Mouse (Mus musculus) hindbrain, embryonic 12.5 days (tissue): ENCODE data around the gene Pcyox1. TPM values are rescaled to one million over a fixed set of nuclear protein-coding genes. Genes with fewer than 3 reads are reported as not detected.

ENCODE experiments used
- ATAC-seq: fragments of 200-750 bp; cut with Nextera tagmentation; 2 replicates; pipeline ENCODE4 v1.8.0; 2017; ENCODE audit warnings: moderate TSS enrichment; ENCODE audit not compliant: low FRiP score
- H3K27ac ChIP-seq: fragments of 300-500 bp; sonication (generic); 2 replicates; pipeline ENCODE4 v1.5.1; 2016; ENCODE audit warnings: mild to moderate bottlenecking
- H3K27me3 ChIP-seq: fragments of 300-500 bp; sonication (generic); 2 replicates; pipeline ENCODE4 v1.6.1; 2016; ENCODE audit warnings: mild to moderate bottlenecking
- H3K36me3 ChIP-seq: fragments of 300-500 bp; sonication (generic); 2 replicates; pipeline ENCODE4 v1.6.1; 2016; ENCODE audit warnings: mild to moderate bottlenecking
- H3K4me1 ChIP-seq: fragments of 300-500 bp; sonication (generic); 2 replicates; pipeline ENCODE4 v1.6.1; 2016
- H3K4me2 ChIP-seq: fragments of 300-500 bp; sonication (generic); replicated peaks from 2 replicates; pipeline ENCODE4 v1.6.1; 2016; ENCODE audit warnings: mild to moderate bottlenecking
- H3K4me3 ChIP-seq: fragments of 300-500 bp; sonication (generic); 2 replicates; pipeline ENCODE4 v1.5.1; 2016; ENCODE audit warnings: mild to moderate bottlenecking
- H3K9ac ChIP-seq: fragments of 300-500 bp; sonication (generic); 2 replicates; pipeline ENCODE4 v1.6.1; 2016; ENCODE audit warnings: mild to moderate bottlenecking, moderate library complexity
- H3K9me3 ChIP-seq: fragments of 300-500 bp; sonication (generic); replicated peaks from 2 replicates; pipeline ENCODE4 v1.6.1; 2016; ENCODE audit warnings: mild to moderate bottlenecking
- WGBS: fragments of 180-500 bp; shearing (Covaris S2); methylation state at CpG from one replicate; pipeline ENCODE4 v1.1.7; 2016; 5-methylcytosine and 5-hydroxymethylcytosine counted together
- polyA plus RNA-seq: library from polyadenylated mRNA; unstranded; fragments of >200 nt; fragmentation: Nextera tagmentation; extraction: Ambion mirVana; gene quantifications from 2 replicates; pipeline ENCODE4 v1.2.1, GENCODE M21; 2016

The Pcyox1 gene
- polyA plus RNA-seq, 1 experiment from 2014 or later, result 125 TPM

DNA sequence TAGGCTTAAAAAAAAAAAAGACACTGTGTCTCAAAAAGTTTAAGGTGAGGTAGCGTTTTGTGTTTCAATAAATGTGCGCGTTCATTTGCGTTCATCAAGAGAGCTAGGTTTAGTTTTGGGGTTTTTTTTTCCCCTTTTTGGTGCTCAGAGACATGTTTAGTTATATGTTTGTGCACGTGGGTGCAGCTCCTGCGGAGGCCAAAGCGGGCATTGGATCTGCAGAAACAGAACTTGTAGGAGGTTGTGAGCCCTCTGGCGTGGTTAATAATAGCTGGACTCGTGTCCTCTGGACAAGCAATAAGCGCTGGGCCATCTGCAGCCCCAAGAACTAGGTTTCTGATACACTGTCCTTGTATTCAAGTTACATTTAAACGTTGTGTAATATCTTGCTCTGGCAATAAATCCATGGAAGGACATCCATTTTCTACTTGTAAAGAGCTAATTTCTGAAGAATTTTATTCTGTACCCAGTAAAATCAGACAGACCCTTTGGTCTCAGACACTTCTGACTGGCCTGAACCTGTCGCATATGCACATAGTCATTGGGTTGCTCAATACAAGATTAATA, 24.9 kb downstream of the Pcyox1 start:
- Histone ChIP-seq H3K27me3 (no peaks in the 10 kb centered on the region), H3K9ac (peak overlapping the region; percentile 76), H3K4me1 (peaks cover 16% of the 10 kb centered on the region), H3K9me3 (no peaks in the 10 kb centered on the region), H3K36me3 (peaks cover 26% of the 10 kb centered on the region), H3K4me3 (peak overlapping the region; percentile 71), H3K27ac (0 out of 2 replicates have a peak overlapping the region, but pooled peaks have one; percentile 82), H3K4me2 (peak overlapping the region; percentile 91)
- 5% methylated on average over 12 of the region's 12 CpGs for WGBS
- ATAC-seq, result no peak

GRCm38 (mm10) chr6:86371340-86371911, 25.5 kb downstream of the Pcyox1 start:
- WGBS, result under 1% methylated on average over 50 of the region's 50 CpGs
- peak overlapping the region; percentile 91 for H3K4me2 ChIP-seq
- no peaks in the 10 kb centered on the region for H3K27me3 ChIP-seq
- peak overlapping the region; percentile 85 for H3K27ac ChIP-seq
- H3K9ac ChIP-seq, result peak overlapping the region; percentile 76
- H3K4me1 ChIP-seq, result peaks cover 19% of the 10 kb centered on the region
- ATAC-seq, result peak; percentile 97
- no peaks in the 10 kb centered on the region for H3K9me3 ChIP-seq
- peaks cover 20% of the 10 kb centered on the region for H3K36me3 ChIP-seq
- H3K4me3 ChIP-seq, result peak overlapping the region; percentile 71

- WGBS, result 15% methylated on average over 15 of the region's 15 CpGs
Observed at GRCm38 (mm10) chr6:86370764-86371339, 26.1 kb downstream of the Pcyox1 start, which contains the start of gene Snrpg. Gene Snrpg, plus strand, starts transcription at chr6:86371304.

GRCm38 (mm10) chr6:86370093-86370713, 26.8 kb downstream of the Pcyox1 start:
- 62% methylated on average over 3 of the region's 3 CpGs for WGBS

More at GRCm38 (mm10) chr6:86370764-86371339, 26.1 kb downstream of the Pcyox1 start, which contains the start of gene Snrpg:
- no peaks in the 10 kb centered on the region for H3K9me3 ChIP-seq
- H3K36me3 ChIP-seq, result peaks cover 14% of the 10 kb centered on the region; the same call in 1 of the 2 replicates
- peak within 1 kb of the TSS; percentile 91 for H3K4me2 ChIP-seq
- no peaks in the 10 kb centered on the region for H3K27me3 ChIP-seq
- peak; percentile 7; the same call in 1 of the 2 replicates for ATAC-seq
- peak within 1 kb of the TSS; percentile 85 for H3K27ac ChIP-seq
- peaks cover 24% of the 10 kb centered on the region for H3K4me1 ChIP-seq
- H3K9ac ChIP-seq, result peak within 1 kb of the TSS; percentile 76
- H3K4me3 ChIP-seq, result peak within 1 kb of the TSS; percentile 71

DNA sequence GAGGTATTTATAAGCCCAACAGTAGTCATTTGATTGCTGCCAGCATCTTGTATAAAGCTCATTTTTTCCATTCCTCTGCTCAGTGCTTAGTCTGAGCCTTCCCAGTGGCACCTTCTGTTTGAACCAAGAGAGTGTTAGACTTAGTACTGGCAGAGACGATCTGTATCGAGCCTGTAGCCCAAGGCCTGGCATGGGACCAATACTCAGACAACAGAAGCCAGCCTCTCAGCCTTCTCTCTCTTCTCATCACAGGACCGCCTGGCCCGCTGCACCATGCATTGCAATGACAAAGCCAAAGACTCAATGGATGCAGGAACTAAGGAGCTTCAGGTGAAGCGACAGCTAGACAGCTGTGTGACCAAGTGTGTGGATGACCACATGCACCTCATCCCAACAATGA, 28.5 kb downstream of the Pcyox1 start:
- no peak for ATAC-seq
- 95% methylated on average over 5 of the region's 5 CpGs for WGBS
- peaks cover 24% of the 10 kb centered on the region for H3K4me1 ChIP-seq

More at GRCm38 (mm10) chr6:86370093-86370713, 26.8 kb downstream of the Pcyox1 start:
- H3K27ac ChIP-seq, result peak overlapping the region; percentile 85
- peaks cover 24% of the 10 kb centered on the region for H3K4me1 ChIP-seq
- H3K4me2 ChIP-seq, result peak overlapping the region; percentile 91
- H3K9me3 ChIP-seq, result no peaks in the 10 kb centered on the region
- H3K27me3 ChIP-seq, result no peaks in the 10 kb centered on the region
- H3K4me3 ChIP-seq, result peak overlapping the region; percentile 71
- peak overlapping the region; percentile 55; the same call in 1 of the 2 replicates for H3K9ac ChIP-seq
- ATAC-seq, result no peak
- H3K36me3 ChIP-seq, result peaks cover 13% of the 10 kb centered on the region; the same call in 1 of the 2 replicates

DNA sequence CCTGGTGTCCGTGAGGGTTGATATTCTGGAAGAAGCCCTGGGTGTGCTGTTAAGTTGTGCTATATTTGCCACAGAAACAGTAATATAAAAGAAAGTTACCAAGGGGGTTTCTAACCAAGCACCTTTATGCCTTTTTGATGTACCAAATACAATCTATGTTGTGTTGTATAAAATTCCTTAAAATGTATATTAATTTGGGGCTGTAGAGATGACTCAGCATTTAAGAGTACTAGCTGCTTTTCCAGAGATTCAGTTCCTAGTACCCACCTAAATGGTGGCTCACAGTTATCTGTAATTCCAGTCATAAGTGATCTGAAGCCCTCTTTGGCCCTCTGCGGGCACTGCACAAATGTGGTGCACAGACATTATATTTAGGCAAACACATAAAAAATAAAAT, 30.1 kb downstream of the Pcyox1 start:
- H3K9ac ChIP-seq, result 0 out of 2 replicates have a peak overlapping the region, but pooled peaks have one; percentile 75
- H3K36me3 ChIP-seq, result peaks cover 13% of the 10 kb centered on the region; the same call in 1 of the 2 replicates
- no peak overlapping the region for H3K27ac ChIP-seq
- 85% methylated on average over 2 of the region's 2 CpGs for WGBS
- peaks cover 14% of the 10 kb centered on the region for H3K4me1 ChIP-seq
- H3K4me2 ChIP-seq, result peak overlapping the region; percentile 86
- no peaks in the 10 kb centered on the region for H3K27me3 ChIP-seq
- H3K4me3 ChIP-seq, result peak overlapping the region; percentile 65; the same call in 1 of the 2 replicates
- ATAC-seq, result no peak
- no peaks in the 10 kb centered on the region for H3K9me3 ChIP-seq

More for the DNA sequence above, 28.5 kb downstream of the Pcyox1 start:
- Histone ChIP-seq H3K9ac (no peak overlapping the region), H3K36me3 (peaks cover 13% of the 10 kb centered on the region; the same call in 1 of the 2 replicates), H3K4me2 (no peak overlapping the region), H3K27ac (no peak overlapping the region), H3K27me3 (no peaks in the 10 kb centered on the region), H3K4me3 (no peak overlapping the region), H3K9me3 (no peaks in the 10 kb centered on the region)

- peaks cover 14% of the 10 kb centered on the region for H3K4me1 ChIP-seq
- no peaks in the 10 kb centered on the region for H3K27me3 ChIP-seq
- peak overlapping the region; percentile 67 for H3K27ac ChIP-seq
- peak overlapping the region; percentile 86 for H3K4me2 ChIP-seq
- H3K4me3 ChIP-seq, result peak overlapping the region; percentile 65
- ATAC-seq, result no peak; the same call in 1 of the 2 replicates
- H3K36me3 ChIP-seq, result peaks cover 13% of the 10 kb centered on the region; the same call in 1 of the 2 replicates
- H3K9me3 ChIP-seq, result no peaks in the 10 kb centered on the region
- 46% methylated on average over 25 of the region's 25 CpGs for WGBS
- H3K9ac ChIP-seq, result peak overlapping the region; percentile 75
Observed at GRCm38 (mm10) chr6:86366125-86366852, 30.7 kb downstream of the Pcyox1 start.

DNA sequence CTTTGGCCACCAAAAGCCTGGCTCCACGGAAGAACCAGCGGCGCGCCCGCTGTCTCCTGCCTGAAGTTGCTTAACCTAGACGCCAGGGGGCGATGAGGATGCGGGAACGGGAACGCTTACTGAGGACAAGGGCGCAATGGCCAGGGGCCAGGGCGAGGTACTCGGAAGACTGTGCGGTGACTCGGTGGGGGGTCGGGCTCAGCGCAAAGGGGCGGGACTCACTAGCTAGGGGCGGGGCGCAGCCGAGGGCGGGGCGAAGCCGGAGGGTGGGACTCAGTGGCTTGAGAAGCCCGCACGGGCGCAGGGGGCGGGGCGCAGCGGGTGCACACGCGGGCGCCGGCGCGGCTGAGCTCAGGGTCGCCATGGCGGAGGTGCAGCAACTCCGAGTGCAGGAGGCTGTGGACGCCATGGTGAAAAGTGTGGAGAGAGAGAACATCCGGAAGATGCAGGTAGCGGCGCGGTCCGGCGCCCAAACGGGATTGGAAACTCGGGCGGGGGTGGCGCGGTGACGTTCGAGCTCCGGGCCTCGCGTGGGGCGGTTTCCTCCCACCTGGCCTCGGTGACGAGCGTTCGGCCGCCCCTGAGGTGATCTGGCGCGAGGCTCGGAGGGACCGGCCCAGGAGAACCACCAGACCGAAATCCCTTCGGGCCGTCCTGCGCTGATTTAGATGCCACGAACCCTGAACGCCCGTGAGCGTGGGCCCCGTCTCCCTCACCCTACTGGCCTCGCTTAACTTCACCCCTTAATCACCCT, 31.4 kb downstream of the Pcyox1 start, which contains the start of gene Fam136a:
TSS of gene Fam136a (plus strand) at position 276 of the 754 bp plus-strand sequence.
- H3K27ac ChIP-seq, result peak within 1 kb of the TSS; percentile 81
- peak within 1 kb of the TSS; percentile 86 for H3K4me2 ChIP-seq
- no peaks in the 10 kb centered on the region for H3K9me3 ChIP-seq

GRCm38 (mm10) chr6:86364442-86365141, 32.4 kb downstream of the Pcyox1 start:
- Histone ChIP-seq H3K4me3 (peak overlapping the region; percentile 65), H3K9me3 (no peaks in the 10 kb centered on the region), H3K36me3 (peaks cover 13% of the 10 kb centered on the region; the same call in 1 of the 2 replicates), H3K9ac (peak overlapping the region; percentile 62), H3K27ac (peak overlapping the region; percentile 81), H3K27me3 (no peaks in the 10 kb centered on the region), H3K4me2 (peak overlapping the region; percentile 86), H3K4me1 (peaks cover 8% of the 10 kb centered on the region)
- 3% methylated on average over 17 of the region's 17 CpGs for WGBS
- peak; percentile 60 for ATAC-seq

More for the DNA sequence above, 31.4 kb downstream of the Pcyox1 start, which contains the start of gene Fam136a:
- peak; percentile 95 for ATAC-seq
- peak within 1 kb of the TSS; percentile 65 for H3K4me3 ChIP-seq
- peaks cover 13% of the 10 kb centered on the region; the same call in 1 of the 2 replicates for H3K36me3 ChIP-seq
- under 1% methylated on average over 75 of the region's 76 CpGs for WGBS
- peak within 1 kb of the TSS; percentile 75 for H3K9ac ChIP-seq
- no peaks in the 10 kb centered on the region for H3K27me3 ChIP-seq
- peaks cover 11% of the 10 kb centered on the region for H3K4me1 ChIP-seq

DNA sequence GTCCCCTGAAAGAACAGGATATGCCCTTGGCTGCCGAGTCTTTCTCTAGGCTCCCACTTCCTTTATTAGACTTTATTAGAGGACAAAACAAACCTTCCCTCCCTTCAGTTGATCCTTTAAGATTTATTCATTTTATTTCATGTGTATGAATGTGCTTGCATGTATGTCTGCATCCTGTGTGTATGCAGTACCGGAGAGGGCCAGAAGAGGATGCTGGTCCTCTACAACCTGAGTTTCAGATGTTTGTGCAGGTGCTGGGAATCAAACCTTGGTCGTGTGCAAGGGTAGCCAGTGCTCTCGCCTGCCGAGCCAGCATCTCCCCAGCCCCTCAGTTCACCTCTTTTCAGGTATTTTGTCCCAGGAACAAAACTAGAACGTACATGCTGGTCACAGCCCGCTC, 35.6 kb downstream of the Pcyox1 start:
- Histone ChIP-seq H3K4me3 (no peak overlapping the region), H3K27ac (no peak overlapping the region), H3K9ac (no peak overlapping the region), H3K4me2 (no peak overlapping the region), H3K9me3 (no peaks in the 10 kb centered on the region), H3K27me3 (no peaks in the 10 kb centered on the region), H3K4me1 (peaks cover 4% of the 10 kb centered on the region), H3K36me3 (no peaks in the 10 kb centered on the region)
- no peak for ATAC-seq
- WGBS, result 89% methylated on average over 7 of the region's 7 CpGs
